Mouse (Mus musculus) liver, adult 2 months (tissue): ENCODE measurements around the gene Cmtm1. TPM values are rescaled to one million over a fixed set of nuclear protein-coding genes. Genes with fewer than 3 reads are reported as not detected.

ENCODE experiments used
- DNase-seq: peaks from one replicate; pipeline ENCODE4 v3.0.0-alpha.2; 2011; ENCODE audit warnings: low read depth, low spot score; ENCODE audit errors: extremely low read depth
- H3K27ac ChIP-seq: fragments of 200-500 bp; replicated peaks from 2 replicates; pipeline ENCODE4 v1.5.1; 2012; ENCODE audit warnings: low read depth, mild to moderate bottlenecking, control low read depth, inconsistent platforms, low read length; ENCODE audit not compliant: insufficient read depth
- H3K27me3 ChIP-seq: fragments of 200-500 bp; 2 replicates; pipeline ENCODE4 v1.6.1; 2012; ENCODE audit warnings: mild to moderate bottlenecking, moderate library complexity, low read length, inconsistent platforms; ENCODE audit not compliant: control insufficient read depth, insufficient read depth
- H3K36me3 ChIP-seq: fragments of 200-500 bp; 2 replicates; pipeline ENCODE4 v1.6.1; 2012; ENCODE audit warnings: low read length, inconsistent platforms; ENCODE audit not compliant: control insufficient read depth, insufficient read depth
- H3K4me1 ChIP-seq: fragments of 200-500 bp; 2 replicates; pipeline ENCODE4 v1.6.1; 2011; ENCODE audit warnings: low read length; ENCODE audit not compliant: control insufficient read depth, insufficient read depth
- H3K4me3 ChIP-seq: fragments of 200-500 bp; 2 replicates; pipeline ENCODE4 v1.5.1; 2011; ENCODE audit warnings: low read depth, mild to moderate bottlenecking, control low read depth, low read length, moderate library complexity; ENCODE audit not compliant: insufficient read depth
- H3K79me2 ChIP-seq: fragments of 200-500 bp; 2 replicates; pipeline ENCODE4 v1.6.1; 2012; ENCODE audit warnings: inconsistent platforms, mild to moderate bottlenecking, low read length, moderate library complexity; ENCODE audit not compliant: control insufficient read depth, insufficient read depth
- H3K9ac ChIP-seq: fragments of 200-500 bp; 2 replicates; pipeline ENCODE4 v1.6.1; 2012; ENCODE audit warnings: low read depth, mild to moderate bottlenecking, control low read depth, inconsistent platforms, low read length
- CTCF ChIP-seq: fragments of 200-500 bp; IDR thresholded peaks from 2 replicates; pipeline ENCODE4 v1.5.1; 2011; ENCODE audit warnings: low read depth, low read length, control low read depth
- POLR2A ChIP-seq: fragments of 200-500 bp; IDR thresholded peaks from 2 replicates; pipeline ENCODE4 v1.6.1; 2011; ENCODE audit warnings: low read length, control low read depth; ENCODE audit not compliant: insufficient read depth; ENCODE audit errors: extremely low read depth
- WGBS: fragments of 180-500 bp; shearing (Covaris S2); methylation state at CpG from one replicate; pipeline ENCODE4 v1.1.7; 2018; 5-methylcytosine and 5-hydroxymethylcytosine counted together
- polyA plus RNA-seq: library from polyadenylated mRNA; depleted of rRNA; stranded (reverse); fragments of >200 nt; gene quantifications from 2 replicates; pipeline ENCODE4 v1.2.3, GENCODE M21; 2012; rRNA removed
- total RNA-seq: library from RNA; depleted of rRNA; stranded (reverse); fragments of >200 nt; gene quantifications from 2 replicates; pipeline ENCODE4 v1.2.3, GENCODE M21; 2014; rRNA removed

The Cmtm1 gene
- total and polyA plus RNA-seq, 2 experiments = not detected

DNA sequence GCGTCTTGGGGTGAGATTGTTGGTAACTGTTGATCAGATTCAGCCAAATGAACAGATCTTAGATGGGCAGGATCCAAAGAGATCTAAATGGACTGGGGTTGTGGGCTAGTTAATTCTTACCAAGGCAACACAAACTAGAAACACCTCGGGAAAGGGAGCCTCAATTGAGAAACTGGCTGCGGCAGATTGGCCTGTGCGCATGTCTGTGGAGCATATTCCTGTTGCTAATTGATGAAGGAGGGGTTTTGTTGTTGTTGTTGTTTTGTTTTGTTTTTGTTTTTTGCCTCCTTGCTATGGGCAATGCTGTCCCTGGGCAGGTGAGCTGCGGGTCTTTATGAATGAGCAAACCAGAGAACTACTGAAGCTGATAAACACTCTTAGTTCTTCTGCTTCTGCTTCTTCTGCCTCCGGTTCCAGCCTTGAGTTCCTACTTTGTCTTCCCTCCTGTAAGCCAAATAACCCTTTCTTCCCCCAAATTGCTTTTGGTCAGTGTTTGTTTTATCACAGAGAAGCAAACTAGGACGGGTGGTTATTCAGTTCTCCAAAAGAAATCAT, 60.4 kb downstream of the Cmtm1 start:
- Histone ChIP-seq H3K27ac (no peak overlapping the region), H3K27me3 (no peaks in the 10 kb centered on the region), H3K4me3 (no peak overlapping the region), H3K36me3 (no peaks in the 10 kb centered on the region), H3K79me2 (no peaks in the 10 kb centered on the region), H3K9ac (no peak overlapping the region), H3K4me1 (peaks cover 2% of the 10 kb centered on the region; the same call in 1 of the 2 replicates)
- DNase-seq = no peak
- no peak for TF ChIP-seq CTCF
- no peak for TF ChIP-seq POLR2A
- WGBS = 84% methylated on average over 7 of the region's 7 CpGs

DNA sequence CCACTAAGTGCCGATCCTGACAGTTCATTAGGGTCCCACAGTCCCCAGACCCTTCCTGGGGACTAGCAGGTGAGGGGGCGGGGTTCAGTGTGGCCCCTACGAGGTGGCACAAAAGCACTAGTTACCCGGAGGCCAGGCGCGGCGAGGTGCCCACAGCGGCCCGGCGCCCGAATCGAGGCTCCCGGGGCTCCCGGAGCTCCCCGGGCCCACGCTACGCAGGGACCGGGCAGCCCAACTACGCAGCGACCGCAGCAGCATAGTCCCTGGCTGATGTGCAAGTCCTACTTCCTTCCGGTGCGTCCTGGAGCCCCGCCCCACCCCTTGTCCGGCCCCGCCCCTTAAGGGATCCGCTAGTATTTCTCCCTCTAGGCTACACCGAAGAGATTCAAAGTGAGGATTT, 61.7 kb downstream of the Cmtm1 start, which contains the start of gene Tk2:
Gene Tk2 (minus strand): TSS at position 283 of the 400 bp plus-strand sequence.
- Histone ChIP-seq H3K27ac (peak within 1 kb of the TSS; percentile 87), H3K9ac (peak within 1 kb of the TSS; percentile 97), H3K4me3 (peak within 1 kb of the TSS; percentile 98), H3K4me1 (peaks cover 2% of the 10 kb centered on the region; the same call in 1 of the 2 replicates), H3K79me2 (no peaks in the 10 kb centered on the region), H3K36me3 (no peaks in the 10 kb centered on the region), H3K27me3 (no peaks in the 10 kb centered on the region)
- peak; percentile 67 for DNase-seq
- no peak for TF ChIP-seq CTCF
- TF ChIP-seq POLR2A = peak; percentile 88
- WGBS = under 1% methylated on average over 28 of the region's 28 CpGs

DNA sequence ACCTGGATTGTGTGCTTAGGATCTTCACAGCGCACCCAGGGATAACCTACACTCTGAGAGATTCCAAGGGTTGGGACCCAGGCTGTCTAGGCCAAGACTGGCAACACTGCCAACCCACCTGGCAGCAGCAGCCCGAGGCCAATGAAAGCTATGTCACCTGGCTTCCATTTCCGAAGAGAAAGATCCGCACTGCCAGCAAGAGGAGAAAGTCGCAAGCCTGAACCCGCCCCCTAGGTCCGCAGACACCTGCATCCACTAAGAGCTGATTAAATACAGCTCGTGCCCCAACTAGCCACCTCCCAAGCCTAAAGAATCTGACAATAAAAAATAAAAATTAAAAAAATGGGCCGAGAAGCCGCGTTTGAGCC, 62.1 kb downstream of the Cmtm1 start:
- TF ChIP-seq POLR2A = no peak
- TF ChIP-seq CTCF = no peak
- H3K79me2 ChIP-seq = no peaks in the 10 kb centered on the region
- peak overlapping the region; percentile 98 for H3K4me3 ChIP-seq
- peak overlapping the region; percentile 97 for H3K9ac ChIP-seq
- DNase-seq = peak; percentile 62
- H3K27me3 ChIP-seq = no peaks in the 10 kb centered on the region
- peaks cover 2% of the 10 kb centered on the region; the same call in 1 of the 2 replicates for H3K4me1 ChIP-seq
- no peaks in the 10 kb centered on the region for H3K36me3 ChIP-seq
- H3K27ac ChIP-seq = peak overlapping the region; percentile 87
- WGBS = under 1% methylated on average over 11 of the region's 11 CpGs

DNA sequence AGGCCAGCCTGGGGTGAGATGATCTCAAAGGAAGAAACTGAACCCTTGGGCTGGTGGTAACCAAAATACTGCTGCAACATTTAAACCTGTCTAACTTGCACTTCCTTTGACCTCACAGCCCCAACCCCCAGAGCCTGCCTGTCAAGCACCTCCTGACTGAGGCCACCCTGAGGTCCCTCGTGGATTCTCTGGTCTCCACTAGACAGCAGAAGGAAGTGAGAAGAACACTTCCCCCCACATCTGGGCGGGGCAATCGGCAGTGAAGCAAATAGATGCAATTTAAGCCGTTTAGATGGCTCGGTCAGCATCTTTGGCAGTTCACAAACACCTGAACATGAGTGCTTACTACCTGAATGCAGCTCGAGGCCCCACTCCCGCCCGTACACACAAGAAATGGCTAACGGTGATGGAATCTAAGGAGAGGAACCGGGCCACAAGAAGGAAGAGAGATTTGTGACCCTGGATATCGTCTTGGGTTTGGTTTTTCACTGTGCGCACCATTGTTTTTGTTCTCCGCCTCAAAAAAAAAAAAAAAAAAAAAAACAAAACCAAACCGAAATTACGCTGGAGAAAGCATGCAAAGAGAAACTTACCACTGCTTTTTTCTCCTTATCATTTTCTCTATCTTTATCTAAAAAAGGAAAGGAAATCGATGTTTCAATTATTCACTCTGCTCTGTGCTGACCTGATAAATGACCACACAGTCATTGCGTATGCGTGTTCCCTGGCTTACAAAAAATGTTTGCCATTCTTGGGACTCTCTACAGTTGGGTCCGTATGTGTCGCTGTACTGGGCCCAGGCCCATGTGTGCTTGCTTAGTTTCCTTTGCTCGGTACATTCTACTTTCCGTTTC, 62.7 kb downstream of the Cmtm1 start:
- H3K79me2 ChIP-seq = no peaks in the 10 kb centered on the region
- peaks cover 2% of the 10 kb centered on the region; the same call in 1 of the 2 replicates for H3K4me1 ChIP-seq
- no peak for TF ChIP-seq POLR2A
- TF ChIP-seq CTCF = no peak
- peak overlapping the region; percentile 98 for H3K4me3 ChIP-seq
- H3K27ac ChIP-seq = peak overlapping the region; percentile 87
- H3K27me3 ChIP-seq = no peaks in the 10 kb centered on the region
- peak; percentile 29 for DNase-seq
- peak overlapping the region; percentile 97 for H3K9ac ChIP-seq
- WGBS = 53% methylated on average over 22 of the region's 22 CpGs
- peaks cover 2% of the 10 kb centered on the region; the same call in 1 of the 2 replicates for H3K36me3 ChIP-seq

DNA sequence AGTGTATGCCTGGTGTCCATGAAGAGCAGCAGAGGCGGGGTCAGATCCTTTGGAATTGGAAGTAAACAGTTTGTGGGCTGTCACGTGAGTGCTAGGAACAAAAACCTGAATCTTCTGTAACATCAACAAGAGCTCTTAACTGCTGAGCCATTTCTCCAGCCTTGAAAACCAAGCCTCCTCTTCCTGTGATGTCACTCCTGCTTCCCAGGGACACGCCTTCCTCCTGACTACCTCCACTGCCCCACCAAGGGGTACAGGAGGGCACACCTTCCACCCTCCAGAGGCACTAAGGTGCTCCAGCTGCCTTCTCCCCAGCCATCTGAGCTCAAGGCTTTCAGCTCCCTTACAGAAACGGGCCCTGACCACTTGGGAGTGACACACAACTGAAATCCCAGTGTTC, 63.3 kb downstream of the Cmtm1 start:
- WGBS = 89% methylated on average over 4 of the region's 4 CpGs
- Histone ChIP-seq H3K27ac (no peak overlapping the region), H3K36me3 (peaks cover 2% of the 10 kb centered on the region; the same call in 1 of the 2 replicates), H3K9ac (no peak overlapping the region), H3K27me3 (no peaks in the 10 kb centered on the region), H3K4me3 (no peak overlapping the region), H3K79me2 (no peaks in the 10 kb centered on the region), H3K4me1 (peaks cover 2% of the 10 kb centered on the region; the same call in 1 of the 2 replicates)
- DNase-seq = no peak
- no peak for TF ChIP-seq CTCF
- TF ChIP-seq POLR2A = no peak

Other genes starting within 250 kb of the Cmtm1 start
- 14.9 and 16.6 TPM in 2 replicates for gene Cdh5, start 208.5 kb downstream of the Cmtm1 start, total RNA-seq
- 14.9 and 21.5 TPM in 2 replicates for gene Cdh5, start 208.5 kb downstream of the Cmtm1 start, polyA plus RNA-seq
- gene Bean1, start 139.7 kb downstream of the Cmtm1 start, total RNA-seq = not detected in 2 replicates
- gene Bean1, start 139.7 kb downstream of the Cmtm1 start, polyA plus RNA-seq = not detected in 2 replicates
- 14.5 and 16.6 TPM in 2 replicates for gene Tk2, start 61.6 kb downstream of the Cmtm1 start, total RNA-seq
- 14.4 and 18.8 TPM in 2 replicates for gene Tk2, start 61.6 kb downstream of the Cmtm1 start, polyA plus RNA-seq
- gene Cklf, start 59.3 kb downstream of the Cmtm1 start, total RNA-seq = 1.9 and 2.1 TPM in 2 replicates
- gene Cklf, start 59.3 kb downstream of the Cmtm1 start, polyA plus RNA-seq = 1.4 and 2.0 TPM in 2 replicates
- not detected in 2 replicates for gene Cmtm2a, start 17.0 kb downstream of the Cmtm1 start, total RNA-seq
- gene Cmtm2a, start 17.0 kb downstream of the Cmtm1 start, polyA plus RNA-seq = not detected in 2 replicates
- gene Gm45711, start 64 bp downstream of the Cmtm1 start, total RNA-seq = not detected in 2 replicates
- not detected in 2 replicates for gene Gm45711, start 64 bp downstream of the Cmtm1 start, polyA plus RNA-seq
- not detected in 2 replicates for gene Gm11020, start 11.4 kb upstream of the Cmtm1 start, total RNA-seq
- not detected in 2 replicates for gene Gm11020, start 11.4 kb upstream of the Cmtm1 start, polyA plus RNA-seq
- gene Cmtm2b, start 12.1 kb upstream of the Cmtm1 start, total RNA-seq = not detected in 2 replicates
- not detected in 2 replicates for gene Cmtm2b, start 12.1 kb upstream of the Cmtm1 start, polyA plus RNA-seq
- gene Cmtm3, start 29.3 kb upstream of the Cmtm1 start, total RNA-seq = 6.3 and 8.1 TPM in 2 replicates
- 12.1 and 24.6 TPM in 2 replicates for gene Cmtm3, start 29.3 kb upstream of the Cmtm1 start, polyA plus RNA-seq
- 9.8 and 15.2 TPM in 2 replicates for gene Cmtm4, start 85.7 kb upstream of the Cmtm1 start, total RNA-seq
- 10.0 and 12.7 TPM in 2 replicates for gene Cmtm4, start 85.7 kb upstream of the Cmtm1 start, polyA plus RNA-seq
- 13.8 and 15.4 TPM in 2 replicates for gene Dync1li2, start 132.9 kb upstream of the Cmtm1 start, total RNA-seq
- 5.7 and 6.3 TPM in 2 replicates for gene Dync1li2, start 132.9 kb upstream of the Cmtm1 start, polyA plus RNA-seq
- gene Terb1, start 199.8 kb upstream of the Cmtm1 start, total RNA-seq = not detected in 2 replicates
- gene Terb1, start 199.8 kb upstream of the Cmtm1 start, polyA plus RNA-seq = not detected in 2 replicates
- gene Nae1, start 224.5 kb upstream of the Cmtm1 start, total RNA-seq = 23.9 and 30.1 TPM in 2 replicates
- 4.5 and 7.3 TPM in 2 replicates for gene Nae1, start 224.5 kb upstream of the Cmtm1 start, polyA plus RNA-seq
- 1.0 and 1.2 TPM in 2 replicates for gene Car7, start 224.5 kb upstream of the Cmtm1 start, total RNA-seq
- gene Car7, start 224.5 kb upstream of the Cmtm1 start, polyA plus RNA-seq = 1.8 and 2.6 TPM in 2 replicates